Mouse (Mus musculus): ENCODE data around the gene Aprt. TPM values are rescaled to one million over a fixed set of nuclear protein-coding genes. Genes with fewer than 3 reads are reported as not detected.
A peak's percentile ranks its signal among the peaks of the same experiment; 100 is the strongest.
"Not testable (repeated sequence)": the region's sequence is repeated elsewhere in the genome, so short reads cannot be mapped to it uniquely, and the experiment has no call there.

The Aprt gene
- polyA plus RNA-seq, 1 experiment = 325 TPM

- peak overlapping the region; percentile 65 for H3K27ac ChIP-seq (ENCODE audit: insufficient read depth, low read length)
- H3K4me3 ChIP-seq (ENCODE audit: low read depth, low read length) = no peak overlapping the region
- H3K36me3 ChIP-seq (ENCODE audit: control insufficient read depth, insufficient read depth, low read length, poor library complexity, severe bottlenecking) = peaks cover 46% of the 10 kb centered on the region
- TF ChIP-seq EP300 (IDR thresholded peaks at IDR 0.05; ENCODE audit: insufficient read depth, low read depth, low read length) = no peak
- TF ChIP-seq CTCF (IDR thresholded peaks at IDR 0.05; ENCODE audit: low read depth, low read length) = no peak
- peak overlapping the region; percentile 11; the same call in 1 of the 2 replicates for H3K9ac ChIP-seq (ENCODE audit: low read depth, poor library complexity, severe bottlenecking)
- H3K27me3 ChIP-seq (ENCODE audit: control insufficient read depth, insufficient read depth, low read length, poor library complexity, severe bottlenecking) = no peaks in the 10 kb centered on the region
- H3K9me3 ChIP-seq (replicated peaks; ENCODE audit: control insufficient read depth, insufficient read depth, low read length, poor library complexity, severe bottlenecking) = no peaks in the 10 kb centered on the region
- peaks cover 14% of the 10 kb centered on the region for H3K4me1 ChIP-seq (ENCODE audit: control insufficient read depth, insufficient read depth, low read length)
Observed at GRCm38 (mm10) chr8:122574264-122574663, 2.4 kb downstream of the Aprt start.

DNA sequence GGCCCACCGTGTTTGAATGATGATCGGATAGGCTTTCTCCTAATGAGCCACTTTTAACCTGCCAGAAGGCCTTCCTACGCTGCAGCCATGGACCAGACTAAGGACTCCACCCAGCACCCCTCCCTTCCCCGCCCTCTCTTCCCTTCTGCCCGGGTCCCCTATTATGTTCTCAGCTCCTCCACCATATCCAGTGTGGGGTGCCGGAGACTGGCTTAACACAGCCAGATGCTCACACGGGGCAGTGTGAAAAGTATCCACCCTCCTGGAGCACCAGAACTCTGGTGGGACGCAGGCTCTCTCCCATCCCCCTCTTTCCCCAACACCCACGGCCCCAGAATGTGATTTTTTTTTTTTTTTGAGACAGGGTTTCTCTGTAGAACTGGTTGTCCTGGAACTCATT lies 3.1 kb downstream of the Aprt start:
- H3K27me3 ChIP-seq (ENCODE audit: control insufficient read depth, insufficient read depth, low read length, poor library complexity, severe bottlenecking) = no peaks in the 10 kb centered on the region
- H3K36me3 ChIP-seq (ENCODE audit: control insufficient read depth, insufficient read depth, low read length, poor library complexity, severe bottlenecking) = peaks cover 51% of the 10 kb centered on the region
- H3K4me3 ChIP-seq (ENCODE audit: low read depth, low read length) = no peak overlapping the region
- no peak for TF ChIP-seq CTCF (IDR thresholded peaks at IDR 0.05; ENCODE audit: low read depth, low read length)
- TF ChIP-seq POLR2A (IDR thresholded peaks at IDR 0.05; ENCODE audit: insufficient read depth, low read length) = no peak
- no peak for TF ChIP-seq EP300 (IDR thresholded peaks at IDR 0.05; ENCODE audit: insufficient read depth, low read depth, low read length)
- no peaks in the 10 kb centered on the region for H3K9me3 ChIP-seq (replicated peaks; ENCODE audit: control insufficient read depth, insufficient read depth, low read length, poor library complexity, severe bottlenecking)
- peaks cover 10% of the 10 kb centered on the region for H3K4me1 ChIP-seq (ENCODE audit: control insufficient read depth, insufficient read depth, low read length)
- no peak overlapping the region for H3K9ac ChIP-seq (ENCODE audit: low read depth, poor library complexity, severe bottlenecking)
- peak overlapping the region; percentile 67 for H3K27ac ChIP-seq (ENCODE audit: insufficient read depth, low read length)

DNA sequence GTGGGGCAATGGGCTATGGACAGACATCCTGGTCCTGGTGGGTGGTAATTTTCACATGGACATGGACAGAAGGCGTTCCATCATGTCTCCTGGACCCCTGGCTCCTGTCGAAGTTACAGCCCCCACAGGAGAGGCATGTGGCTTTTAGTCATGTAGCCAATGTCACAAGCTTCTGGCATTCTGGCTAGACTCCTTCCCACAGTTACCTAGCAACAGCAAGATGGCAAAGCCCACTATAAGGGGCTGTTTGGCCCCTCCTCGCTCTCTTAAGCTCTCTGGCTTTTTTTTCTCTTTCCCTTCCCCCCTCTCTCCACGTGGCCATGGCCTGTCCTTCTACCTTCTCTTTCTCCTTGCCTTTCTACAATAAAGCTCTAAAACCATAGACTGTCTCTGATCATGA lies 3.5 kb downstream of the Aprt start:
- not testable (repeated sequence) for H3K4me1 ChIP-seq (ENCODE audit: control insufficient read depth, insufficient read depth, low read length); H3K9me3 ChIP-seq (replicated peaks; ENCODE audit: control insufficient read depth, insufficient read depth, low read length, poor library complexity, severe bottlenecking); H3K27me3 ChIP-seq (ENCODE audit: control insufficient read depth, insufficient read depth, low read length, poor library complexity, severe bottlenecking); H3K9ac ChIP-seq (ENCODE audit: low read depth, poor library complexity, severe bottlenecking); H3K4me3 ChIP-seq (ENCODE audit: low read depth, low read length)
- Histone ChIP-seq H3K27ac (ENCODE audit: insufficient read depth, low read length) (peak overlapping the region; percentile 67; the same call in 1 of the 2 replicates), H3K36me3 (ENCODE audit: control insufficient read depth, insufficient read depth, low read length, poor library complexity, severe bottlenecking) (peaks cover 51% of the 10 kb centered on the region)

GRCm38 (mm10) chr8:122572751-122573150 lies 4.0 kb downstream of the Aprt start:
- TF ChIP-seq CTCF (IDR thresholded peaks at IDR 0.05; ENCODE audit: low read depth, low read length) (no peak), POLR2A (IDR thresholded peaks at IDR 0.05; ENCODE audit: insufficient read depth, low read length) (no peak), EP300 (IDR thresholded peaks at IDR 0.05; ENCODE audit: insufficient read depth, low read depth, low read length) (no peak)
- Histone ChIP-seq H3K27me3 (ENCODE audit: control insufficient read depth, insufficient read depth, low read length, poor library complexity, severe bottlenecking) (no peaks in the 10 kb centered on the region), H3K27ac (ENCODE audit: insufficient read depth, low read length) (0 out of 2 replicates have a peak overlapping the region, but pooled peaks have one; percentile 67), H3K36me3 (ENCODE audit: control insufficient read depth, insufficient read depth, low read length, poor library complexity, severe bottlenecking) (peaks cover 51% of the 10 kb centered on the region), H3K9ac (ENCODE audit: low read depth, poor library complexity, severe bottlenecking) (no peak overlapping the region), H3K9me3 (replicated peaks; ENCODE audit: control insufficient read depth, insufficient read depth, low read length, poor library complexity, severe bottlenecking) (no peaks in the 10 kb centered on the region), H3K4me1 (ENCODE audit: control insufficient read depth, insufficient read depth, low read length) (peaks cover 7% of the 10 kb centered on the region), H3K4me3 (ENCODE audit: low read depth, low read length) (no peak overlapping the region)

- no peak overlapping the region for H3K9ac ChIP-seq (ENCODE audit: low read depth, poor library complexity, severe bottlenecking)
- H3K9me3 ChIP-seq (replicated peaks; ENCODE audit: control insufficient read depth, insufficient read depth, low read length, poor library complexity, severe bottlenecking) = no peaks in the 10 kb centered on the region
- TF ChIP-seq CTCF (IDR thresholded peaks at IDR 0.05; ENCODE audit: low read depth, low read length) (no peak), POLR2A (IDR thresholded peaks at IDR 0.05; ENCODE audit: insufficient read depth, low read length) (no peak), EP300 (IDR thresholded peaks at IDR 0.05; ENCODE audit: insufficient read depth, low read depth, low read length) (no peak)
- H3K4me1 ChIP-seq (ENCODE audit: control insufficient read depth, insufficient read depth, low read length) = peaks cover 6% of the 10 kb centered on the region
- H3K4me3 ChIP-seq (ENCODE audit: low read depth, low read length) = no peak overlapping the region
- no peak overlapping the region for H3K27ac ChIP-seq (ENCODE audit: insufficient read depth, low read length)
- H3K27me3 ChIP-seq (ENCODE audit: control insufficient read depth, insufficient read depth, low read length, poor library complexity, severe bottlenecking) = no peaks in the 10 kb centered on the region
- H3K36me3 ChIP-seq (ENCODE audit: control insufficient read depth, insufficient read depth, low read length, poor library complexity, severe bottlenecking) = peaks cover 51% of the 10 kb centered on the region
Observed at GRCm38 (mm10) chr8:122571750-122572267, 4.9 kb downstream of the Aprt start.

GRCm38 (mm10) chr8:122571153-122571552 lies 5.6 kb downstream of the Aprt start:
- no peak overlapping the region for H3K9ac ChIP-seq (ENCODE audit: low read depth, poor library complexity, severe bottlenecking)
- H3K4me3 ChIP-seq (ENCODE audit: low read depth, low read length) = no peak overlapping the region
- no peaks in the 10 kb centered on the region for H3K27me3 ChIP-seq (ENCODE audit: control insufficient read depth, insufficient read depth, low read length, poor library complexity, severe bottlenecking)
- no peaks in the 10 kb centered on the region for H3K9me3 ChIP-seq (replicated peaks; ENCODE audit: control insufficient read depth, insufficient read depth, low read length, poor library complexity, severe bottlenecking)
- TF ChIP-seq CTCF (IDR thresholded peaks at IDR 0.05; ENCODE audit: low read depth, low read length) (no peak), EP300 (IDR thresholded peaks at IDR 0.05; ENCODE audit: insufficient read depth, low read depth, low read length) (no peak), POLR2A (IDR thresholded peaks at IDR 0.05; ENCODE audit: insufficient read depth, low read length) (no peak)
- no peak overlapping the region for H3K27ac ChIP-seq (ENCODE audit: insufficient read depth, low read length)
- peaks cover 51% of the 10 kb centered on the region for H3K36me3 ChIP-seq (ENCODE audit: control insufficient read depth, insufficient read depth, low read length, poor library complexity, severe bottlenecking)
- peaks cover 6% of the 10 kb centered on the region for H3K4me1 ChIP-seq (ENCODE audit: control insufficient read depth, insufficient read depth, low read length)
